Mouse (Mus musculus) limb, embryonic 12.5 days (tissue): ENCODE results near the gene Gm49721. TPM values are rescaled to one million over a fixed set of nuclear protein-coding genes. Genes with fewer than 3 reads are reported as not detected.
"Not testable (repeated sequence)": the region's sequence is repeated elsewhere in the genome, so short reads cannot be mapped to it uniquely, and the experiment has no call there.

Experiments used
- ATAC-seq: fragments of 200-750 bp; cut with Nextera tagmentation; 2 replicates; pipeline ENCODE4 v1.8.0; 2017; ENCODE audit warnings: low read depth, moderate TSS enrichment; ENCODE audit not compliant: insufficient number of reproducible peaks, insufficient read depth, low FRiP score, low TSS enrichment
- H3K27ac ChIP-seq: fragments of 300-500 bp; sonication (generic); 2 replicates; pipeline ENCODE4 v1.5.1; 2016; ENCODE audit warnings: mild to moderate bottlenecking, moderate library complexity
- H3K27me3 ChIP-seq: fragments of 300-500 bp; sonication (generic); 2 replicates; pipeline ENCODE4 v1.6.1; 2016; ENCODE audit warnings: mild to moderate bottlenecking, moderate library complexity
- H3K36me3 ChIP-seq: fragments of 300-500 bp; sonication (generic); 2 replicates; pipeline ENCODE4 v1.6.1; 2016; ENCODE audit warnings: mild to moderate bottlenecking, moderate library complexity
- H3K4me1 ChIP-seq: fragments of 300-500 bp; sonication (generic); replicated peaks from 2 replicates; pipeline ENCODE4 v1.6.1; 2016
- H3K4me2 ChIP-seq: fragments of 300-500 bp; sonication (generic); 2 replicates; pipeline ENCODE4 v1.6.1; 2016; ENCODE audit warnings: mild to moderate bottlenecking, moderate library complexity
- H3K4me3 ChIP-seq: fragments of 300-500 bp; sonication (generic); replicated peaks from 2 replicates; pipeline ENCODE4 v1.5.1; 2016; ENCODE audit warnings: mild to moderate bottlenecking
- H3K9ac ChIP-seq: fragments of 300-500 bp; sonication (generic); replicated peaks from 2 replicates; pipeline ENCODE4 v1.6.1; 2016; ENCODE audit warnings: mild to moderate bottlenecking, moderate library complexity
- H3K9me3 ChIP-seq: fragments of 300-500 bp; sonication (generic); 2 replicates; pipeline ENCODE4 v1.6.1; 2016; ENCODE audit warnings: mild to moderate bottlenecking, moderate library complexity
- WGBS: fragments of 180-500 bp; shearing (Covaris S2); methylation state at CpG from one replicate; pipeline ENCODE4 v1.1.7; 2016; 5-methylcytosine and 5-hydroxymethylcytosine counted together
- polyA plus RNA-seq: library from polyadenylated mRNA; unstranded; fragments of >200 nt; fragmentation: Nextera tagmentation; extraction: Ambion mirVana; gene quantifications from 2 replicates; pipeline ENCODE4 v1.2.1, GENCODE M21; 2016

Gene Gm49721
- 0.56 and 0.61 TPM in 2 replicates for polyA plus RNA-seq

- WGBS: 2% methylated on average over 53 of the region's 68 CpGs
- ATAC-seq: peak; percentile 98
- not testable (repeated sequence) for H3K9me3 ChIP-seq, H3K4me1 ChIP-seq, H3K36me3 ChIP-seq, H3K27me3 ChIP-seq
- Histone ChIP-seq H3K9ac (peak within 1 kb of the TSS; percentile 54; the same call in 1 of the 2 replicates), H3K4me2 (peak within 1 kb of the TSS; percentile 56), H3K27ac (peak within 1 kb of the TSS; percentile 56; the same call in 1 of the 2 replicates), H3K4me3 (peak within 1 kb of the TSS; percentile 53)
Observed at GRCm38 (mm10) chr17:6978287-6979248, at the start of gene Gm49721. Gene Gm49721 (plus strand): TSS chr17:6978904.

- not testable (repeated sequence) for H3K4me1 ChIP-seq, H3K4me3 ChIP-seq, H3K9me3 ChIP-seq, H3K27me3 ChIP-seq, ATAC-seq, H3K4me2 ChIP-seq, H3K9ac ChIP-seq, H3K27ac ChIP-seq, H3K36me3 ChIP-seq
- WGBS: 97% methylated on average over 7 of the region's 7 CpGs
Observed at GRCm38 (mm10) chr17:6931625-6932024, 47.1 kb upstream of the Gm49721 start.

GRCm38 (mm10) chr17:6942560-6942959, 36.1 kb upstream of the Gm49721 start:
- not testable (repeated sequence) for H3K4me2 ChIP-seq, H3K27ac ChIP-seq, H3K4me1 ChIP-seq, H3K4me3 ChIP-seq, ATAC-seq, H3K27me3 ChIP-seq, H3K36me3 ChIP-seq, H3K9ac ChIP-seq, H3K9me3 ChIP-seq
- no CpG with 5 or more reads among the region's 4 CpGs for WGBS

GRCm38 (mm10) chr17:6947637-6947983, 31.1 kb upstream of the Gm49721 start:
- H3K9ac ChIP-seq: not testable (repeated sequence)
- peak; percentile 16; the same call in 1 of the 2 replicates for ATAC-seq

GRCm38 (mm10) chr17:6947984-6948768, 30.5 kb upstream of the Gm49721 start, which contains the start of gene Rsph3b:
Gene Rsph3b (minus strand): TSS chr17:6948682.
- H3K27me3 ChIP-seq, H3K9me3 ChIP-seq, H3K36me3 ChIP-seq, H3K4me1 ChIP-seq: not testable (repeated sequence)
- Histone ChIP-seq H3K9ac (peak within 1 kb of the TSS; percentile 52; the same call in 1 of the 2 replicates), H3K4me3 (peak within 1 kb of the TSS; percentile 54), H3K27ac (peak within 1 kb of the TSS; percentile 90), H3K4me2 (peak within 1 kb of the TSS; percentile 60)
- ATAC-seq: peak; percentile 97
- 1% methylated on average over 73 of the region's 73 CpGs for WGBS

More at GRCm38 (mm10) chr17:6947637-6947983, 31.1 kb upstream of the Gm49721 start:
- not testable (repeated sequence) for H3K9me3 ChIP-seq, H3K36me3 ChIP-seq, H3K27me3 ChIP-seq, H3K27ac ChIP-seq, H3K4me1 ChIP-seq
- H3K4me2 ChIP-seq: peak overlapping the region; percentile 60
- 0% methylated on average over 1 of the region's 8 CpGs for WGBS
- peak overlapping the region; percentile 54 for H3K4me3 ChIP-seq

GRCm38 (mm10) chr17:6948769-6949228, 29.9 kb upstream of the Gm49721 start:
- Histone ChIP-seq H3K4me3 (peak overlapping the region; percentile 54), H3K4me2 (peak overlapping the region; percentile 60), H3K27ac (peak overlapping the region; percentile 90)
- 9% methylated on average over 9 of the region's 9 CpGs for WGBS
- not testable (repeated sequence) for H3K27me3 ChIP-seq, ATAC-seq, H3K9me3 ChIP-seq, H3K9ac ChIP-seq, H3K36me3 ChIP-seq, H3K4me1 ChIP-seq

- not testable (repeated sequence) for H3K9ac ChIP-seq, H3K27ac ChIP-seq, H3K4me1 ChIP-seq, ATAC-seq, H3K27me3 ChIP-seq, H3K4me2 ChIP-seq, H3K9me3 ChIP-seq, H3K4me3 ChIP-seq
- peaks cover 10% of the 10 kb centered on the region; the same call in 1 of the 2 replicates for H3K36me3 ChIP-seq
- 88% methylated on average over 7 of the region's 8 CpGs for WGBS
Observed at GRCm38 (mm10) chr17:6958881-6959280, 19.8 kb upstream of the Gm49721 start.

GRCm38 (mm10) chr17:6959543-6960259, 19.0 kb upstream of the Gm49721 start:
- not testable (repeated sequence) for ATAC-seq, H3K4me1 ChIP-seq, H3K9ac ChIP-seq, H3K27me3 ChIP-seq, H3K27ac ChIP-seq, H3K9me3 ChIP-seq
- 52% methylated on average over 5 of the region's 6 CpGs for WGBS
- H3K4me3 ChIP-seq: peak overlapping the region; percentile 51
- peak overlapping the region; percentile 50 for H3K4me2 ChIP-seq
- H3K36me3 ChIP-seq: peaks cover 10% of the 10 kb centered on the region; the same call in 1 of the 2 replicates

- H3K4me2 ChIP-seq: peak overlapping the region; percentile 50
- not testable (repeated sequence) for H3K36me3 ChIP-seq, H3K4me1 ChIP-seq, H3K9me3 ChIP-seq, ATAC-seq, H3K9ac ChIP-seq, H3K27ac ChIP-seq, H3K27me3 ChIP-seq
- WGBS: under 1% methylated on average over 12 of the region's 12 CpGs
- peak overlapping the region; percentile 51 for H3K4me3 ChIP-seq
Observed at GRCm38 (mm10) chr17:6960349-6960748, 18.4 kb upstream of the Gm49721 start.

- peak within 1 kb of the TSS; percentile 51 for H3K4me3 ChIP-seq
- under 1% methylated on average over 38 of the region's 51 CpGs for WGBS
- H3K4me1 ChIP-seq, H3K27me3 ChIP-seq, H3K36me3 ChIP-seq, ATAC-seq, H3K9me3 ChIP-seq: not testable (repeated sequence)
- H3K4me2 ChIP-seq: peak within 1 kb of the TSS; percentile 50
- H3K9ac ChIP-seq: peak within 1 kb of the TSS; percentile 65
- H3K27ac ChIP-seq: peak within 1 kb of the TSS; percentile 73; the same call in 1 of the 2 replicates
Observed at GRCm38 (mm10) chr17:6960776-6961175, 17.9 kb upstream of the Gm49721 start, which contains the start of gene Tagap1. Gene Tagap1 (minus strand): TSS chr17:6961156.
